Mouse (Mus musculus) mesoderm, embryonic 11.5 days (tissue): ENCODE data around the gene Ppil6.

Experiments used
- DNase-seq: peaks from one replicate; pipeline ENCODE4 v3.0.0-alpha.2; 2012; ENCODE audit warnings: low read depth, low spot score

Ppil6 gene

GRCm38 (mm10) chr10:41489708-41490517, at the start of gene Ppil6, which contains the start of gene Smpd2:
Gene Ppil6, plus strand, starts transcription at chr10:41490439.
Gene Smpd2, minus strand, starts transcription at chr10:41490369.
- DNase-seq, result peak; percentile 97

- no peak for DNase-seq
These were observed 42.0 kb upstream of the Ppil6 start for GRCm38 (mm10) chr10:41448216-41448615.

- DNase-seq, result peak; percentile 21
These were observed 40.6 kb upstream of the Ppil6 start for GRCm38 (mm10) chr10:41449684-41450083.

GRCm38 (mm10) chr10:41450137-41450670, 40.0 kb upstream of the Ppil6 start, which contains the start of gene Zbtb24:
Gene Zbtb24, plus strand, starts transcription at chr10:41450383.
- DNase-seq, result peak; percentile 97

- no peak for DNase-seq
These were observed 39.3 kb upstream of the Ppil6 start for GRCm38 (mm10) chr10:41450780-41451522.

- DNase-seq, result no peak
These were observed 38.6 kb upstream of the Ppil6 start for GRCm38 (mm10) chr10:41451656-41452055.

GRCm38 (mm10) chr10:41452791-41453190, 37.4 kb upstream of the Ppil6 start:
- DNase-seq, result no peak

- DNase-seq, result no peak
These were observed 30.2 kb upstream of the Ppil6 start for GRCm38 (mm10) chr10:41459990-41460389.

GRCm38 (mm10) chr10:41460501-41460900, 29.7 kb upstream of the Ppil6 start:
- DNase-seq, result no peak

- DNase-seq, result no peak
These were observed 29.0 kb upstream of the Ppil6 start for GRCm38 (mm10) chr10:41461057-41461722.

GRCm38 (mm10) chr10:41464401-41464955, 25.8 kb upstream of the Ppil6 start:
- DNase-seq, result no peak

- no peak for DNase-seq
These were observed 22.9 kb upstream of the Ppil6 start for GRCm38 (mm10) chr10:41467325-41467724.

GRCm38 (mm10) chr10:41470693-41471092, 19.5 kb upstream of the Ppil6 start:
- DNase-seq, result no peak

GRCm38 (mm10) chr10:41472534-41472933, 17.7 kb upstream of the Ppil6 start:
- no peak for DNase-seq

- DNase-seq, result no peak
These were observed 17.2 kb upstream of the Ppil6 start for GRCm38 (mm10) chr10:41472962-41473481.

- no peak for DNase-seq
These were observed 16.3 kb upstream of the Ppil6 start for GRCm38 (mm10) chr10:41473782-41474468.

GRCm38 (mm10) chr10:41474981-41475391, 15.3 kb upstream of the Ppil6 start:
- no peak for DNase-seq

- peak; percentile 64 for DNase-seq
These were observed 13.8 kb upstream of the Ppil6 start, which contains the start of gene Mical1 for GRCm38 (mm10) chr10:41476171-41477017. Gene Mical1, plus strand, starts transcription at chr10:41476314.

- DNase-seq, result peak; percentile 80
These were observed 13.3 kb upstream of the Ppil6 start for GRCm38 (mm10) chr10:41477018-41477277.
